Mouse (Mus musculus) gastrocnemius, adult 2 months (tissue): Measurements from ENCODE around the gene Piwil1. TPM values are rescaled to one million over a fixed set of nuclear protein-coding genes. Genes with fewer than 3 reads are reported as not detected.

Source experiments
- DNase-seq: peaks from one replicate; pipeline ENCODE4 v3.0.0; 2022
- H3K27ac ChIP-seq: fragments of 200-600 bp; 2 replicates; pipeline ENCODE4 v1.8.1; 2022; ENCODE audit warnings: mild to moderate bottlenecking
- H3K4me3 ChIP-seq: fragments of 200-600 bp; 2 replicates; pipeline ENCODE4 v1.8.1; 2022; ENCODE audit warnings: mild to moderate bottlenecking, moderate library complexity
- CTCF ChIP-seq: fragments of 200-600 bp; IDR thresholded peaks from 2 replicates; pipeline ENCODE4 v1.8.1; 2022; ENCODE audit warnings: antibody characterized with exemption, mild to moderate bottlenecking, moderate library complexity
- intact Hi-C: fragments of 180-260 bp; cut with DNase I; formaldehyde crosslinking; loops from one replicate; pipeline ENCODE4 v1.15.1; 2025
- total RNA-seq, 2 experiments: library from RNA; stranded (reverse); gene quantifications; 2 replicates each; pipeline ENCODE4 v1.2.3; 2021

Gene Piwil1
- total RNA-seq, 2 experiments from 2014 or later: not detected

GRCm38 (mm10) chr5:128730634-128731033 is 28.3 kb downstream of the Piwil1 start:
- Histone ChIP-seq H3K27ac (no peak overlapping the region), H3K4me3 (no peak overlapping the region)
- intact Hi-C loops: no loop called here
- no peak for DNase-seq
- TF ChIP-seq CTCF: peak; percentile 44

- no peak for DNase-seq
- H3K4me3 ChIP-seq: no peak overlapping the region
- intact Hi-C loops: no loop called here
- no peak overlapping the region for H3K27ac ChIP-seq
- peak; percentile 39 for TF ChIP-seq CTCF
Measured at GRCm38 (mm10) chr5:128732416-128733014, 30.2 kb downstream of the Piwil1 start.

DNA sequence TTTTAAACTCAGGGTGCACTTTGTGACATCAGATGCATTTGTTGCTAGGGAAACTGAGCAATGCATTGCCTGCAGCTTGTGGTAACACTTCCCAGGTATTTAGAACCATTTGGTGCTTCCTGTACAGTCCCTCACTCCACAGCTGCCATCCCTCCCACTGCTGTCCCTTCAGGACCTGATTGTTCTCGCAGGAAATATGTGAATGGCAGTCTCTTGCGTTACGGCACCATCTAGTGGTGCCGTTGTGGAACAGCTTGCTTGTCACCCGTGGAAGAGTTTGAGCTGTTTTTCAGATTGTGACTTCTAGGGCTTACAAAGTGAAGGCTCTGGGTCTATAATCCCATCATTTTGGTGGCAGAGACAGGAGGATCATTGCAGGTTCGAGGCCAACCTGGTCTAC is 31.6 kb downstream of the Piwil1 start:
- no peak overlapping the region for H3K4me3 ChIP-seq
- no peak overlapping the region for H3K27ac ChIP-seq
- DNase-seq: peak; percentile 31
- intact Hi-C loops: no loop called here
- TF ChIP-seq CTCF: peak; percentile 85

DNA sequence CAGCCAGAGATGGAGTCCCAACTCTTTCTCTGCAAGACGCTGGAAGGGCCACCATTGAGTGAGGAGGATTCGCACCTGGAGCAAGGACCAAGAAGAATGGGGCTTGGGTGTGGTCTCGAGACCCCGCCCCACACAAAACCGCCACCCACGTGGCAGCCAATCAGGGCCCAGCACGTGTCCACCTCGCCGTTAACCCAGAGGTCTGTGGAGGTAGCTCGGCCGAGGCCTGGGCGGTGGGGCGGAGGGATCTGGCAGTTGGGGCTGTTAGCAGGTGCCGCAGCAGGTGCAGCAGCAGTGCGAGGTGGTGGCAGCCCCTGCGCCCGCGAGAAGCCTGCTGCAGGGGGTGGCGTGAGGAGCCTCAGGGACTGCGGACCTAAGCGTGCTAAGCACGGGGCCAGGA is 33.6 kb downstream of the Piwil1 start:
- Histone ChIP-seq H3K27ac (no peak overlapping the region), H3K4me3 (no peak overlapping the region)
- no peak for DNase-seq
- intact Hi-C loops: no loop called here
- TF ChIP-seq CTCF: no peak

GRCm38 (mm10) chr5:128739168-128739837 is 37.0 kb downstream of the Piwil1 start:
- DNase-seq: no peak
- H3K4me3 ChIP-seq: no peak overlapping the region
- intact Hi-C loops: no loop called here

GRCm38 (mm10) chr5:128739838-128740171 is 37.5 kb downstream of the Piwil1 start:
- intact Hi-C loops: no loop called here
- TF ChIP-seq CTCF: no peak
- DNase-seq: no peak
- H3K27ac ChIP-seq: no peak overlapping the region
- H3K4me3 ChIP-seq: no peak overlapping the region

More at GRCm38 (mm10) chr5:128739168-128739837, 37.0 kb downstream of the Piwil1 start:
- no peak for TF ChIP-seq CTCF
- no peak overlapping the region for H3K27ac ChIP-seq

- no peak for DNase-seq
- TF ChIP-seq CTCF: no peak
- H3K27ac ChIP-seq: no peak overlapping the region
- intact Hi-C loops: no loop called here
- no peak overlapping the region for H3K4me3 ChIP-seq
Measured at GRCm38 (mm10) chr5:128744351-128744750, 42.0 kb downstream of the Piwil1 start.

GRCm38 (mm10) chr5:128745206-128745605 is 42.9 kb downstream of the Piwil1 start:
- intact Hi-C loops: no loop called here
- H3K27ac ChIP-seq: no peak overlapping the region
- no peak for TF ChIP-seq CTCF
- no peak overlapping the region for H3K4me3 ChIP-seq
- DNase-seq: no peak

DNA sequence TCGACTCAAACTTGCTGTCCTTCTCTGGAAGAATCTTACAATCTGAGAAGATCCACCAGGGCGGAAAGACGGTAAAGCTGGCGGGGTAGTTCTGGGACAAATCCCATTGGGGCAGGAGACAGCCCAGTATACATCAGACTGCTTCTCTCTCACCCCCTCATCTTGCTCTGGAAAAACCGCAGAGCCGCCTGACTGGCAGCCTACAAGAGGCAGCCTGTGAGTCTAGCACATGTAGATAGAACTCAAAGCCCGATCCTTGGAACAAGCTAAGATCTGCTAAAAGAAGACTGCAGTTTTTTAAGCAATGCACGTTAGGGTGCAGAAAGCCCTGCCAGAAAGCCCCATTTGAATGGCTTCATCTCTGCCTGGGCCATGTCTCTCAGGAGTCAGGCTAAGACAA is 43.9 kb downstream of the Piwil1 start:
- TF ChIP-seq CTCF: no peak
- intact Hi-C loops: no loop called here
- DNase-seq: no peak
- Histone ChIP-seq H3K4me3 (no peak overlapping the region), H3K27ac (no peak overlapping the region)

- no peak overlapping the region for H3K27ac ChIP-seq
- DNase-seq: no peak
- intact Hi-C loops: no loop called here
- TF ChIP-seq CTCF: no peak
- no peak overlapping the region for H3K4me3 ChIP-seq
Measured at GRCm38 (mm10) chr5:128761118-128761517, 58.8 kb downstream of the Piwil1 start.

- intact Hi-C loops: no loop called here
- Histone ChIP-seq H3K27ac (no peak overlapping the region), H3K4me3 (no peak overlapping the region)
- no peak for DNase-seq
- TF ChIP-seq CTCF: no peak
Measured at GRCm38 (mm10) chr5:128769026-128769631, 66.8 kb downstream of the Piwil1 start.

GRCm38 (mm10) chr5:128776386-128776785 is 74.1 kb downstream of the Piwil1 start:
- intact Hi-C loops: no loop called here
- H3K4me3 ChIP-seq: no peak overlapping the region
- DNase-seq: no peak
- peak; percentile 3; the same call in 1 of the 2 replicates for TF ChIP-seq CTCF
- H3K27ac ChIP-seq: no peak overlapping the region

GRCm38 (mm10) chr5:128781621-128782020 is 79.3 kb downstream of the Piwil1 start:
- H3K27ac ChIP-seq: no peak overlapping the region
- H3K4me3 ChIP-seq: no peak overlapping the region
- DNase-seq: no peak
- TF ChIP-seq CTCF: no peak
- intact Hi-C loops: no loop called here
